Mouse (Mus musculus) forebrain, embryonic 14.5 days (tissue): ENCODE measurements around the gene Rps3. TPM values are rescaled to one million over a fixed set of nuclear protein-coding genes. Genes with fewer than 3 reads are reported as not detected.
A peak's percentile ranks its signal among the peaks of the same experiment; 100 is the strongest.

Experiments used
- ATAC-seq: fragments of 200-750 bp; cut with Nextera tagmentation; 2 replicates; pipeline ENCODE4 v1.8.0; 2017; ENCODE audit warnings: mild to moderate bottlenecking, moderate library complexity
- DNase-seq: peaks from one replicate; pipeline ENCODE4 v3.0.0-alpha.2; 2015; ENCODE audit warnings: low spot score
- H3K27ac ChIP-seq: fragments of 300-500 bp; sonication (generic); 2 replicates; pipeline ENCODE4 v1.5.1; 2014; ENCODE audit warnings: low read depth, mild to moderate bottlenecking, control low read depth, low read length, moderate library complexity
- H3K27me3 ChIP-seq: fragments of 300-500 bp; sonication (generic); replicated peaks from 2 replicates; pipeline ENCODE4 v1.6.1; 2014; ENCODE audit warnings: low read length, control low read depth, mixed read lengths; ENCODE audit not compliant: control insufficient read depth, insufficient read depth
- H3K36me3 ChIP-seq: fragments of 300-500 bp; sonication (generic); 2 replicates; pipeline ENCODE4 v1.6.1; 2014; ENCODE audit warnings: low read length, control low read depth; ENCODE audit not compliant: control insufficient read depth, insufficient read depth
- H3K4me1 ChIP-seq: fragments of 300-500 bp; sonication (generic); 2 replicates; pipeline ENCODE4 v1.6.1; 2014; ENCODE audit warnings: antibody characterized with exemption, low read length, control low read depth; ENCODE audit not compliant: control insufficient read depth, insufficient read depth
- H3K4me2 ChIP-seq: fragments of 300-500 bp; sonication (generic); 2 replicates; pipeline ENCODE4 v1.6.1; 2014; ENCODE audit warnings: mild to moderate bottlenecking, control low read depth, low read length
- H3K4me3 ChIP-seq: fragments of 300-500 bp; sonication (generic); 2 replicates; pipeline ENCODE4 v1.5.1; 2014; ENCODE audit warnings: low read depth, low read length, control low read depth
- H3K9ac ChIP-seq: fragments of 300-500 bp; sonication (generic); 2 replicates; pipeline ENCODE4 v1.6.1; 2014; ENCODE audit warnings: mild to moderate bottlenecking, low read length, control low read depth, moderate library complexity
- H3K9me3 ChIP-seq: fragments of 300-500 bp; sonication (generic); replicated peaks from 2 replicates; pipeline ENCODE4 v1.6.1; 2016; ENCODE audit warnings: low read length, control low read depth, mixed read lengths; ENCODE audit not compliant: control insufficient read depth
- WGBS: fragments of 180-500 bp; shearing (Covaris S2); extraction: QIAGEN DNeasy Blood & Tissue Kit; methylation state at CpG from one replicate; pipeline ENCODE4 v1.1.7; 2014; 5-methylcytosine and 5-hydroxymethylcytosine counted together
- polyA plus RNA-seq: library from polyadenylated mRNA; unstranded; fragments of >200 nt; fragmentation: Nextera tagmentation; extraction: Ambion mirVana; gene quantifications from 2 replicates; pipeline ENCODE4 v1.2.1, GENCODE M21; 2014

The Rps3 gene
- polyA plus RNA-seq, 1 experiment from 2014 or later = 687 TPM

GRCm38 (mm10) chr7:99441534-99442072 is 41.9 kb downstream of the Rps3 start:
- ATAC-seq (no peak), DNase-seq (no peak)
- Histone ChIP-seq H3K4me3 (no peak overlapping the region), H3K9me3 (no peaks in the 10 kb centered on the region), H3K27me3 (no peaks in the 10 kb centered on the region), H3K4me2 (no peak overlapping the region), H3K4me1 (0 out of 2 replicates have a peak, but pooled peaks cover 4% of the 10 kb centered on the region), H3K9ac (no peak overlapping the region), H3K27ac (no peak overlapping the region), H3K36me3 (0 out of 2 replicates have a peak, but pooled peaks cover 5% of the 10 kb centered on the region)
- WGBS = 27% methylated on average over 6 of the region's 6 CpGs

- Histone ChIP-seq H3K4me2 (no peak overlapping the region), H3K36me3 (0 out of 2 replicates have a peak, but pooled peaks cover 5% of the 10 kb centered on the region), H3K9me3 (no peaks in the 10 kb centered on the region), H3K27ac (no peak overlapping the region), H3K4me3 (no peak overlapping the region), H3K27me3 (no peaks in the 10 kb centered on the region), H3K4me1 (peaks cover 13% of the 10 kb centered on the region), H3K9ac (no peak overlapping the region)
- ATAC-seq (no peak), DNase-seq (no peak)
- WGBS = 75% methylated on average over 10 of the region's 10 CpGs
Observed at GRCm38 (mm10) chr7:99438881-99439280, 44.7 kb downstream of the Rps3 start.

- Histone ChIP-seq H3K27me3 (no peaks in the 10 kb centered on the region), H3K9me3 (no peaks in the 10 kb centered on the region), H3K4me1 (peaks cover 28% of the 10 kb centered on the region), H3K4me3 (no peak overlapping the region), H3K9ac (no peak overlapping the region), H3K36me3 (0 out of 2 replicates have a peak, but pooled peaks cover 5% of the 10 kb centered on the region), H3K4me2 (no peak overlapping the region), H3K27ac (no peak overlapping the region)
- 8% methylated on average over 4 of the region's 4 CpGs for WGBS
- DNase-seq = no peak
- ATAC-seq = no peak
Observed at GRCm38 (mm10) chr7:99436530-99436929, 47.0 kb downstream of the Rps3 start.

- no peak for DNase-seq
- WGBS = 6% methylated on average over 12 of the region's 12 CpGs
- H3K9ac ChIP-seq = 0 out of 2 replicates have a peak overlapping the region, but pooled peaks have one; percentile 26
- H3K4me3 ChIP-seq = no peak overlapping the region
- H3K27me3 ChIP-seq = no peaks in the 10 kb centered on the region
- H3K36me3 ChIP-seq = no peaks in the 10 kb centered on the region
- no peak for ATAC-seq
- no peak overlapping the region for H3K4me2 ChIP-seq
- peaks cover 26% of the 10 kb centered on the region for H3K4me1 ChIP-seq
- H3K9me3 ChIP-seq = no peaks in the 10 kb centered on the region
- no peak overlapping the region for H3K27ac ChIP-seq
Observed at GRCm38 (mm10) chr7:99434672-99435250, 48.8 kb downstream of the Rps3 start.

GRCm38 (mm10) chr7:99432863-99433262 is 50.7 kb downstream of the Rps3 start:
- Histone ChIP-seq H3K27ac (peak overlapping the region; percentile 67; the same call in 1 of the 2 replicates), H3K4me2 (no peak overlapping the region; the same call in 1 of the 2 replicates), H3K9me3 (no peaks in the 10 kb centered on the region), H3K27me3 (no peaks in the 10 kb centered on the region), H3K36me3 (no peaks in the 10 kb centered on the region), H3K4me1 (peaks cover 34% of the 10 kb centered on the region), H3K9ac (peak overlapping the region; percentile 1; the same call in 1 of the 2 replicates), H3K4me3 (no peak overlapping the region)
- ATAC-seq = no peak
- DNase-seq = no peak
- WGBS = 85% methylated on average over 6 of the region's 6 CpGs

- Histone ChIP-seq H3K9me3 (no peaks in the 10 kb centered on the region), H3K4me2 (no peak overlapping the region; the same call in 1 of the 2 replicates), H3K4me1 (peaks cover 34% of the 10 kb centered on the region), H3K9ac (peak overlapping the region; percentile 13; the same call in 1 of the 2 replicates), H3K36me3 (no peaks in the 10 kb centered on the region), H3K4me3 (no peak overlapping the region), H3K27me3 (no peaks in the 10 kb centered on the region), H3K27ac (peak overlapping the region; percentile 67)
- WGBS = 24% methylated on average over 14 of the region's 14 CpGs
- DNase-seq (peak; percentile 87), ATAC-seq (peak; percentile 72)
Observed at GRCm38 (mm10) chr7:99432248-99432647, 51.3 kb downstream of the Rps3 start.

GRCm38 (mm10) chr7:99430246-99430645 is 53.3 kb downstream of the Rps3 start:
- H3K27ac ChIP-seq = 0 out of 2 replicates have a peak overlapping the region, but pooled peaks have one; percentile 27
- no peak overlapping the region for H3K9ac ChIP-seq
- H3K36me3 ChIP-seq = 0 out of 2 replicates have a peak, but pooled peaks cover 3% of the 10 kb centered on the region
- ATAC-seq (no peak), DNase-seq (no peak)
- no peak overlapping the region for H3K4me2 ChIP-seq
- 72% methylated on average over 11 of the region's 11 CpGs for WGBS
- H3K4me3 ChIP-seq = no peak overlapping the region
- H3K27me3 ChIP-seq = no peaks in the 10 kb centered on the region
- H3K4me1 ChIP-seq = peaks cover 34% of the 10 kb centered on the region
- H3K9me3 ChIP-seq = no peaks in the 10 kb centered on the region

- Histone ChIP-seq H3K27ac (0 out of 2 replicates have a peak overlapping the region, but pooled peaks have one; percentile 27), H3K9ac (no peak overlapping the region), H3K9me3 (no peaks in the 10 kb centered on the region), H3K36me3 (0 out of 2 replicates have a peak, but pooled peaks cover 3% of the 10 kb centered on the region), H3K4me3 (no peak overlapping the region), H3K27me3 (no peaks in the 10 kb centered on the region), H3K4me2 (no peak overlapping the region), H3K4me1 (peaks cover 30% of the 10 kb centered on the region)
- 19% methylated on average over 6 of the region's 6 CpGs for WGBS
- DNase-seq (peak; percentile 71), ATAC-seq (peak; percentile 27)
Observed at GRCm38 (mm10) chr7:99429786-99430185, 53.8 kb downstream of the Rps3 start.

- Histone ChIP-seq H3K9ac (no peak overlapping the region), H3K9me3 (no peaks in the 10 kb centered on the region), H3K36me3 (0 out of 2 replicates have a peak, but pooled peaks cover 3% of the 10 kb centered on the region), H3K4me2 (no peak overlapping the region), H3K27me3 (no peaks in the 10 kb centered on the region), H3K27ac (no peak overlapping the region), H3K4me1 (peaks cover 24% of the 10 kb centered on the region), H3K4me3 (no peak overlapping the region)
- WGBS = 86% methylated on average over 5 of the region's 5 CpGs
- ATAC-seq (no peak), DNase-seq (no peak)
Observed at GRCm38 (mm10) chr7:99428836-99429235, 54.7 kb downstream of the Rps3 start.
